Mouse (Mus musculus) hindbrain, embryonic 14.5 days (tissue): ENCODE results near the gene Ccnd3. TPM values are rescaled to one million over a fixed set of nuclear protein-coding genes. Genes with fewer than 3 reads are reported as not detected.

Experiments
- ATAC-seq: fragments of 200-750 bp; cut with Nextera tagmentation; 2 replicates; pipeline ENCODE4 v1.8.0; 2017; ENCODE audit warnings: moderate number of reproducible peaks, mild to moderate bottlenecking, moderate TSS enrichment, moderate library complexity; ENCODE audit not compliant: low FRiP score
- DNase-seq: peaks from one replicate; pipeline ENCODE4 v3.0.0-alpha.2; 2015; ENCODE audit warnings: low spot score
- H3K27ac ChIP-seq: fragments of 300-500 bp; sonication (generic); 2 replicates; pipeline ENCODE4 v1.5.1; 2014; ENCODE audit warnings: mild to moderate bottlenecking, moderate library complexity
- H3K27me3 ChIP-seq: fragments of 300-500 bp; sonication (generic); 2 replicates; pipeline ENCODE4 v1.6.1; 2014; ENCODE audit warnings: mild to moderate bottlenecking, low read length, mixed read lengths; ENCODE audit not compliant: control insufficient read depth, insufficient read depth
- H3K36me3 ChIP-seq: fragments of 300-500 bp; sonication (generic); replicated peaks from 2 replicates; pipeline ENCODE4 v1.6.1; 2014; ENCODE audit not compliant: control insufficient read depth, insufficient read depth
- H3K4me1 ChIP-seq: fragments of 300-500 bp; sonication (generic); replicated peaks from 2 replicates; pipeline ENCODE4 v1.6.1; 2014; ENCODE audit warnings: antibody characterized with exemption, low read length, mixed read lengths; ENCODE audit not compliant: control insufficient read depth, insufficient read depth
- H3K4me2 ChIP-seq: fragments of 300-500 bp; sonication (generic); replicated peaks from 2 replicates; pipeline ENCODE4 v1.6.1; 2014; ENCODE audit warnings: mild to moderate bottlenecking, moderate library complexity
- H3K4me3 ChIP-seq: fragments of 300-500 bp; sonication (generic); replicated peaks from 2 replicates; pipeline ENCODE4 v1.5.1; 2014; ENCODE audit warnings: mild to moderate bottlenecking, low read length
- H3K9ac ChIP-seq: fragments of 300-500 bp; sonication (generic); 2 replicates; pipeline ENCODE4 v1.6.1; 2014
- H3K9me3 ChIP-seq: fragments of 300-500 bp; sonication (generic); 2 replicates; pipeline ENCODE4 v1.6.1; 2016; ENCODE audit warnings: low read length; ENCODE audit not compliant: control insufficient read depth
- WGBS: fragments of 180-500 bp; shearing (Covaris S2); extraction: QIAGEN DNeasy Blood & Tissue Kit; methylation state at CpG from one replicate; pipeline ENCODE4 v1.1.7; 2014; 5-methylcytosine and 5-hydroxymethylcytosine counted together
- polyA plus RNA-seq: library from polyadenylated mRNA; unstranded; fragments of >200 nt; fragmentation: Nextera tagmentation; extraction: Ambion mirVana; gene quantifications from 2 replicates; pipeline ENCODE4 v1.2.1, GENCODE M21; 2014

Gene Ccnd3
- polyA plus RNA-seq, 1 experiment from 2014 or later, result 80.3 TPM

- Histone ChIP-seq H3K9me3 (no peaks in the 10 kb centered on the region), H3K4me2 (no peak overlapping the region), H3K9ac (no peak overlapping the region), H3K27ac (no peak overlapping the region), H3K27me3 (no peaks in the 10 kb centered on the region), H3K36me3 (no peaks in the 10 kb centered on the region), H3K4me3 (no peak overlapping the region), H3K4me1 (no peaks in the 10 kb centered on the region)
- ATAC-seq (no peak), DNase-seq (no peak)
- WGBS, result 93% methylated on average over 3 of the region's 3 CpGs
These were observed 63.5 kb downstream of the Ccnd3 start for GRCm38 (mm10) chr17:47568389-47568788.

- DNase-seq, result no peak
- H3K4me1 ChIP-seq, result no peaks in the 10 kb centered on the region
- ATAC-seq, result no peak
- H3K9ac ChIP-seq, result no peak overlapping the region
- no peak overlapping the region for H3K4me2 ChIP-seq
- H3K36me3 ChIP-seq, result no peaks in the 10 kb centered on the region
- H3K27ac ChIP-seq, result no peak overlapping the region
- H3K4me3 ChIP-seq, result no peak overlapping the region
- no peaks in the 10 kb centered on the region for H3K9me3 ChIP-seq
- no peaks in the 10 kb centered on the region for H3K27me3 ChIP-seq
- WGBS, result 42% methylated on average over 10 of the region's 10 CpGs
These were observed 64.2 kb downstream of the Ccnd3 start for GRCm38 (mm10) chr17:47568951-47569527.

- Histone ChIP-seq H3K4me3 (no peak overlapping the region), H3K4me2 (no peak overlapping the region), H3K9me3 (no peaks in the 10 kb centered on the region), H3K4me1 (no peaks in the 10 kb centered on the region), H3K9ac (no peak overlapping the region), H3K27me3 (no peaks in the 10 kb centered on the region), H3K27ac (no peak overlapping the region), H3K36me3 (no peaks in the 10 kb centered on the region)
- DNase-seq (no peak), ATAC-seq (no peak)
- 13% methylated on average over 7 of the region's 7 CpGs for WGBS
These were observed 66.8 kb downstream of the Ccnd3 start for GRCm38 (mm10) chr17:47571621-47572020.

GRCm38 (mm10) chr17:47572436-47572835 lies 67.6 kb downstream of the Ccnd3 start:
- H3K27me3 ChIP-seq, result no peaks in the 10 kb centered on the region
- no peak overlapping the region for H3K27ac ChIP-seq
- no peaks in the 10 kb centered on the region for H3K4me1 ChIP-seq
- no peak overlapping the region for H3K4me3 ChIP-seq
- no peak overlapping the region for H3K4me2 ChIP-seq
- no peak for DNase-seq
- no peaks in the 10 kb centered on the region for H3K9me3 ChIP-seq
- ATAC-seq, result no peak
- H3K36me3 ChIP-seq, result no peaks in the 10 kb centered on the region
- no peak overlapping the region for H3K9ac ChIP-seq

- DNase-seq (no peak), ATAC-seq (no peak)
- Histone ChIP-seq H3K4me1 (no peaks in the 10 kb centered on the region), H3K27me3 (no peaks in the 10 kb centered on the region), H3K9ac (no peak overlapping the region), H3K27ac (no peak overlapping the region), H3K9me3 (no peaks in the 10 kb centered on the region), H3K36me3 (no peaks in the 10 kb centered on the region), H3K4me3 (no peak overlapping the region), H3K4me2 (no peak overlapping the region)
- WGBS, result 82% methylated on average over 8 of the region's 8 CpGs
These were observed 69.2 kb downstream of the Ccnd3 start for GRCm38 (mm10) chr17:47574028-47574427.

- 70% methylated on average over 11 of the region's 11 CpGs for WGBS
- Histone ChIP-seq H3K27ac (no peak overlapping the region), H3K4me1 (no peaks in the 10 kb centered on the region), H3K36me3 (no peaks in the 10 kb centered on the region), H3K4me3 (no peak overlapping the region), H3K27me3 (no peaks in the 10 kb centered on the region), H3K9me3 (no peaks in the 10 kb centered on the region), H3K9ac (no peak overlapping the region), H3K4me2 (no peak overlapping the region)
- DNase-seq (no peak), ATAC-seq (no peak)
These were observed 70.0 kb downstream of the Ccnd3 start for GRCm38 (mm10) chr17:47574830-47575229.

- no peak overlapping the region for H3K4me3 ChIP-seq
- no peaks in the 10 kb centered on the region for H3K27me3 ChIP-seq
- no peaks in the 10 kb centered on the region for H3K36me3 ChIP-seq
- no peak overlapping the region for H3K9ac ChIP-seq
- ATAC-seq (no peak), DNase-seq (no peak)
- H3K4me1 ChIP-seq, result no peaks in the 10 kb centered on the region
- H3K27ac ChIP-seq, result no peak overlapping the region
- 87% methylated on average over 6 of the region's 6 CpGs for WGBS
- H3K4me2 ChIP-seq, result no peak overlapping the region
- no peaks in the 10 kb centered on the region for H3K9me3 ChIP-seq
These were observed 73.8 kb downstream of the Ccnd3 start for GRCm38 (mm10) chr17:47578655-47579054.

GRCm38 (mm10) chr17:47580962-47581361 lies 76.1 kb downstream of the Ccnd3 start:
- ATAC-seq (no peak), DNase-seq (no peak)
- no peak overlapping the region for H3K4me3 ChIP-seq
- no peak overlapping the region for H3K27ac ChIP-seq
- H3K9ac ChIP-seq, result no peak overlapping the region
- H3K4me2 ChIP-seq, result no peak overlapping the region
- no peaks in the 10 kb centered on the region for H3K9me3 ChIP-seq
- no peaks in the 10 kb centered on the region for H3K27me3 ChIP-seq
- 92% methylated on average over 4 of the region's 4 CpGs for WGBS
- H3K36me3 ChIP-seq, result no peaks in the 10 kb centered on the region
- H3K4me1 ChIP-seq, result no peaks in the 10 kb centered on the region

- Histone ChIP-seq H3K27me3 (no peaks in the 10 kb centered on the region), H3K9ac (no peak overlapping the region), H3K9me3 (no peaks in the 10 kb centered on the region), H3K4me3 (no peak overlapping the region), H3K27ac (no peak overlapping the region), H3K36me3 (no peaks in the 10 kb centered on the region), H3K4me2 (no peak overlapping the region), H3K4me1 (peaks cover 7% of the 10 kb centered on the region; the same call in 1 of the 2 replicates)
- ATAC-seq, result no peak
- 87% methylated on average over 8 of the region's 8 CpGs for WGBS
- DNase-seq, result no peak
These were observed 83.7 kb downstream of the Ccnd3 start for GRCm38 (mm10) chr17:47588517-47588916.

GRCm38 (mm10) chr17:47591073-47591472 lies 86.2 kb downstream of the Ccnd3 start:
- Histone ChIP-seq H3K9ac (no peak overlapping the region), H3K4me1 (peaks cover 23% of the 10 kb centered on the region), H3K27me3 (no peaks in the 10 kb centered on the region), H3K36me3 (no peaks in the 10 kb centered on the region), H3K9me3 (no peaks in the 10 kb centered on the region), H3K27ac (no peak overlapping the region), H3K4me3 (no peak overlapping the region), H3K4me2 (no peak overlapping the region)
- 92% methylated on average over 3 of the region's 3 CpGs for WGBS
- DNase-seq, result no peak
- ATAC-seq, result no peak
